Mouse (Mus musculus) erythroid progenitor cell, adult 5-6 weeks (primary cell): ENCODE data around the gene Dpysl5. TPM values are rescaled to one million over a fixed set of nuclear protein-coding genes. Genes with fewer than 3 reads are reported as not detected.

Source experiments
- ATAC-seq: replicated peaks from 2 replicates; pipeline ENCODE4 v1.8.0; 2016; ENCODE audit warnings: moderate number of reproducible peaks, mild to moderate bottlenecking, moderate TSS enrichment, inconsistent platforms; ENCODE audit not compliant: poor library complexity, low FRiP score, severe bottlenecking
- total RNA-seq, 2 experiments: library from RNA; stranded (forward) in 1 of 2; stranded (reverse) in 1 of 2; fragments of 150-400 nt in 1 of 2; fragments of 186-747, 209-891 nt in 1 of 2; gene quantifications; 2 replicates each; pipeline versions ENCODE4 v1.2.3 to v1.2.4; 2015 to 2017; ENCODE audit warnings: low replicate concordance in 2 of 2

Gene Dpysl5
- total RNA-seq, 2 experiments from 2014 or later: not detected

DNA sequence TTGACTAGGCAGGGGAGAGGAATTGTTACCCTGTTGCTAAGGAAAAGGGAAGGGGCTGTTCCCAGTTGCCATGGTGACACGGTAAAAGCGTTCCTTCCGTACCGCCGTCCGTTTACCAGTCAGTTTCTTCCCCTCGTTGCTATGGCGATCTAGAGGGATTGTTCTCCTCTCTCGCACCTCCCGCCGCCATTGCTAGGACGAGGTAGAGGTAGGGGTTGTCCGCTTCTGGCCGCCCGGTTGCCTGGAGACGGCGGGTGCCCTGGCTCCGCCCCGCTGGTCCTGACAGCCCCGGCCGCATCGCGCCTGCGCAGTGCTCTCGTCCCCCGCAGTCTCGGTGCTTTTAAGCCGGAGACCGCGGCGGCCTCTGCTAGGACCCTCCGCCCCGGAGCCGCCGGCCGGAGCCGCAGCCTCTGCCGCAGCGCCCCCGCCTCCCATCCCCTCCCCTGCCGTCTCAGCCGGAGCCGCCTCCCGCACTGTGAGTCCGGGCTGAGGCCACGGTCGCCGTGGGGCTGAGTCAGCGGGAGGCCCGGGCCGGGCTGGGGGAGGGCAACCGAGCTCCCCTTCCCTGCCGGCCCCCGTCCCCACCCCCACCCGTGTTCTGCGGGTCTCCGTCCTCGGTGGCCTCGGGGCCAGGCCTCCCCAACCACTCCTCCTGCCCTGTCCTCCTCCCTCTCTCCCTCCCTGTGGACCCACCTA lies 103.2 kb downstream of the Dpysl5 start, which contains the start of gene Mapre3:
Gene Mapre3, plus strand, starts transcription at position 218 of the 696 bp plus-strand sequence.
- 0 out of 2 replicates have a peak, but pooled peaks have one; percentile 66 for ATAC-seq

DNA sequence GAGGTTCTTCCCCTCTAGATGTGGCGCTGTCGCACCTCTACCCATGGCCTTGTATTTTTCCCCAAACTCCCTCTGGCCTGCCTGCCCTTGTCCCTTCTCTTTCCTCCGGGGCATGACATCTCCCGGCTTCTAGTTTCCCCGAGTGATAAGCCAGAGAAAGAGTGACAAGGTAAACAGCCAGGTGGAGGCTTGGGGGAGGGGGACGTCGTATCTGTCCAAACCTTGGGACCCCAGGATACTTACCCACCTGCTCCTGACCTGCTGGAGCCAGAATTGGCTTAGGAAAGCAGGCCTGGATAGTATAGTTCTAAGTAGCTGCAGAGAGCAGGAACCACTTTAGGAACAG lies 103.7 kb downstream of the Dpysl5 start:
- no peak for ATAC-seq

GRCm38 (mm10) chr5:30816261-30816791 lies 105.0 kb downstream of the Dpysl5 start:
- no peak for ATAC-seq

- ATAC-seq: no peak
These were observed 107.5 kb downstream of the Dpysl5 start for GRCm38 (mm10) chr5:30818758-30819309.

GRCm38 (mm10) chr5:30822689-30823088 lies 111.3 kb downstream of the Dpysl5 start:
- ATAC-seq: no peak

DNA sequence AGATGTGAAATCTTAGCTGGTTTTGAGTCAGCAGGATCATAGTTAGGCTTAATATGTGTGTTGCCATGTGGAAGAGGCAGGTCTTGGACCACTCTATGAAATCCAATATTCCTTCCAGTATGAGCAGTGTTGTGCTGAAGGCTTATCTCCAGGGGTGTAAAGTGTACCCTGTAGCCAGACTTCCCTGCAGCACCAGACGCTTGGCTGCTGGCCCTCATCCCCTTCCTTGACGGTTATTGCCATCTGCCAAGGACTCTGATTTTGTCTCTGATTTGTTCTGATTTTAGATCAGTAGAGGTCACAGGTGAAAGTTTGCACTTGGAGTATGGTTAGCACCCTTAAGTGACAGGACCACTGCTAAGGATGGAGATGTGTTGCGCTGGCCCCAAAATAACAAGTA lies 111.7 kb downstream of the Dpysl5 start:
- ATAC-seq: no peak

- ATAC-seq: no peak
These were observed 113.0 kb downstream of the Dpysl5 start for GRCm38 (mm10) chr5:30824124-30824988.

DNA sequence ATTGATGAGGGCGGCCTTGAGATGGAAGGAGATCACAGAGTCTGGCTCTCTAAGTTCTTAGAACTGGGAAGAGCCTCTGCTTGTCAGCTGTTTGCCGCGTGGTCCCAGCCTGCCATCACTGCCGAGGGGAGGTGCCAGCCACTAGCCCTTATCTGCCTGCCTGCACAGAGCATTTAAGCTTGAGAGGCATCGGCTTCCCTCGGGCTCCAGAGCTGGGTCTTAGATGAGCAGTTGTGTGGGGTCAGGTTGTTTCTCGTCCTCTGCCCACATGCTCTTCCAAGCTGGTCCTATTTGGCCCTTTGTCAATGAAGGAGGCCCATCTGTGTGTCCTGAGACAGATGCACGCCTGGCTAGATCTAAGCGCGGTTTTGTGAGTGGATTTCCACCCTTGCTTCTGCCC lies 113.8 kb downstream of the Dpysl5 start:
- ATAC-seq: no peak

GRCm38 (mm10) chr5:30825821-30826220 lies 114.5 kb downstream of the Dpysl5 start:
- no peak for ATAC-seq

DNA sequence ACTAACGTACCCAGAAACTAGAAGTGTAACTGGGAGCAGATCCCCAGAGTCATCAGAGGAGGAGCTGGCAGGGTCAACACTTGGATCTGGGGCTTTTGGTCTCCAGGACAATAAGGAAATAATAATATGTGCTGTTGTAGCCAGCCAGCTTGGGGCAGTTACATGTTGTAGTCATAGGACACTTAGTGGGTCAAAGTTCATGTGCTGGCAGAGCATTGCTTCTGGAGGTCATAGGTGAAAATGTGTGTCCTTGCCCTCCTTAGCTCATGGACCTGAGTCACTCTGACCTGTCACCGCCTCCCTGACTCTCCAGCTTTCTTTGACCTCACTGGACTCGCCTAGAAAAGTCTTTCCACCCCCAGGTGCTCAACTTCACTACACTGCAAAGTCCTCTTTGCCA lies 122.1 kb downstream of the Dpysl5 start:
- no peak for ATAC-seq

DNA sequence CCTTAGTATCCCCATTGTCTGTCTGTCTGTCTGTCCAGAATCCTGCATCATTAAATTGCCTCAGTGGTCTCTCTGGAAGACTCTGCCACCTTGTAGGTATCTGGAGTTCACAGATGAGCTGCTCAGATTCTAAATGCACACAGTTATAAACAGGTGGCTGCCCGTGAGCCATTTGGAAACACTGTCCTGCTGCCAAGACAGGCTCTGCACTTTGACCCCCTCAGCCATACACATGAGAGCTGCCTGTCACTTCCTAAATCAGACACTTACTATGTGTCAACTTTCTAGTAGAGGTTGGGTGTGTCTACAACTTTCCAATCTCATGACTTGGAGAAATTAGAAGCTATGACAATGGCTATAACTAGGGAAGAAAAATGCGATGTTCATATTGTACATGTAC lies 128.4 kb downstream of the Dpysl5 start:
- ATAC-seq: no peak

DNA sequence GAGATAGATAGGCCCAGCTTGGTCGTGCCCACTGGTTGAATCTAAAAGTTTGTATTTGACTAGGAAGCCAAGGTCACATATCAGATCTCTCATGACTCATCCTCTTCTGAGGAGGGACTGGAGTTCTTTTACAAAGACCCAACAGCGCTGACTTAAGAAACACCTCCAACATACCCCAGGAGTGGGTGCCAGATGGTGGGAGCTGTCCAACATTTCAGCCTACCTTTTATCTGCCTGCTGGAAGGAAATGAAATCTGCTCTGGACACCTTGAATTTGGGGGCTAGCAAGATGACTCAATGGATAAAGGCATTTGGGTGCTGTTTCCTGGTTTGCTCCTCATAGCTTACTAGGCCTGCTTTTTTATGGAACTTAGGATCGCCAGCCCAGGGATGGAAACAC lies 130.5 kb downstream of the Dpysl5 start:
- ATAC-seq: no peak

Other genes starting within 250 kb of the Dpysl5 start
- not detected in 2 replicates for gene Otof, start 249.6 kb upstream of the Dpysl5 start, total RNA-seq (2015; ENCODE audit: low replicate concordance)
- gene Otof, start 249.6 kb upstream of the Dpysl5 start, total RNA-seq (2017; ENCODE audit: low replicate concordance): not detected in 2 replicates
- not detected in 2 replicates for gene 1700001C02Rik, start 245.5 kb upstream of the Dpysl5 start, total RNA-seq (2015; ENCODE audit: low replicate concordance)
- gene 1700001C02Rik, start 245.5 kb upstream of the Dpysl5 start, total RNA-seq (2017; ENCODE audit: low replicate concordance): not detected in 2 replicates
- gene Cib4, start 165.7 kb upstream of the Dpysl5 start, total RNA-seq (2015; ENCODE audit: low replicate concordance): not detected in 2 replicates
- not detected in 2 replicates for gene Cib4, start 165.7 kb upstream of the Dpysl5 start, total RNA-seq (2017; ENCODE audit: low replicate concordance)
- gene Kcnk3, start 123.4 kb upstream of the Dpysl5 start, total RNA-seq (2015; ENCODE audit: low replicate concordance): not detected in 2 replicates
- not detected in 2 replicates for gene Kcnk3, start 123.4 kb upstream of the Dpysl5 start, total RNA-seq (2017; ENCODE audit: low replicate concordance)
- gene Slc35f6, start 63.6 kb upstream of the Dpysl5 start, total RNA-seq (2015; ENCODE audit: low replicate concordance): 9.4 and 13.4 TPM in 2 replicates
- 11.2 and 16.7 TPM in 2 replicates for gene Slc35f6, start 63.6 kb upstream of the Dpysl5 start, total RNA-seq (2017; ENCODE audit: low replicate concordance)
- 501 and 540 TPM in 2 replicates for gene Cenpa, start 44.8 kb upstream of the Dpysl5 start, total RNA-seq (2015; ENCODE audit: low replicate concordance)
- gene Cenpa, start 44.8 kb upstream of the Dpysl5 start, total RNA-seq (2017; ENCODE audit: low replicate concordance): 370 and 444 TPM in 2 replicates
- gene Mapre3, start 103.1 kb downstream of the Dpysl5 start, total RNA-seq (2015; ENCODE audit: low replicate concordance): 1.3 TPM in 1 of 2 replicates, not detected in the other
- 0.64 TPM in 1 of 2 replicates, not detected in the other for gene Mapre3, start 103.1 kb downstream of the Dpysl5 start, total RNA-seq (2017; ENCODE audit: low replicate concordance)
- 6.8 and 11.3 TPM in 2 replicates for gene Tmem214, start 156.4 kb downstream of the Dpysl5 start, total RNA-seq (2015; ENCODE audit: low replicate concordance)
- gene Tmem214, start 156.4 kb downstream of the Dpysl5 start, total RNA-seq (2017; ENCODE audit: low replicate concordance): 9.5 and 10.0 TPM in 2 replicates
- gene Agbl5, start 177.1 kb downstream of the Dpysl5 start, total RNA-seq (2015; ENCODE audit: low replicate concordance): 3.4 and 3.6 TPM in 2 replicates
- 1.1 and 7.1 TPM in 2 replicates for gene Agbl5, start 177.1 kb downstream of the Dpysl5 start, total RNA-seq (2017; ENCODE audit: low replicate concordance)
- 256 and 260 TPM in 2 replicates for gene Ost4, start 196.2 kb downstream of the Dpysl5 start, total RNA-seq (2015; ENCODE audit: low replicate concordance)
- gene Ost4, start 196.2 kb downstream of the Dpysl5 start, total RNA-seq (2017; ENCODE audit: low replicate concordance): 78.4 and 188 TPM in 2 replicates
- 9.6 and 11.5 TPM in 2 replicates for gene Emilin1, start 201.8 kb downstream of the Dpysl5 start, total RNA-seq (2015; ENCODE audit: low replicate concordance)
- 5.6 and 11.6 TPM in 2 replicates for gene Emilin1, start 201.8 kb downstream of the Dpysl5 start, total RNA-seq (2017; ENCODE audit: low replicate concordance)
- 2.5 and 10.8 TPM in 2 replicates for gene Khk, start 209.9 kb downstream of the Dpysl5 start, total RNA-seq (2015; ENCODE audit: low replicate concordance)
- 4.4 and 8.9 TPM in 2 replicates for gene Khk, start 209.9 kb downstream of the Dpysl5 start, total RNA-seq (2017; ENCODE audit: low replicate concordance)
- gene Cgref1, start 234.0 kb downstream of the Dpysl5 start, total RNA-seq (2015; ENCODE audit: low replicate concordance): not detected in 2 replicates
- not detected in 2 replicates for gene Cgref1, start 234.0 kb downstream of the Dpysl5 start, total RNA-seq (2017; ENCODE audit: low replicate concordance)
- 42.3 and 55.5 TPM in 2 replicates for gene Preb, start 248.8 kb downstream of the Dpysl5 start, total RNA-seq (2015; ENCODE audit: low replicate concordance)
- gene Preb, start 248.8 kb downstream of the Dpysl5 start, total RNA-seq (2017; ENCODE audit: low replicate concordance): 8.2 and 24.9 TPM in 2 replicates